Mouse (Mus musculus) midbrain, embryonic 16.5 days (tissue): Measurements from ENCODE around the gene Hoxb9. TPM values are rescaled to one million over a fixed set of nuclear protein-coding genes. Genes with fewer than 3 reads are reported as not detected.

Experiments used
- ATAC-seq: fragments of 200-750 bp; cut with Nextera tagmentation; 2 replicates; pipeline ENCODE4 v1.8.0; 2017; ENCODE audit warnings: moderate TSS enrichment
- H3K27ac ChIP-seq: fragments of 300-500 bp; sonication (generic); 2 replicates; pipeline ENCODE4 v1.5.1; 2014; ENCODE audit warnings: mild to moderate bottlenecking, low read length, mixed read lengths
- H3K27me3 ChIP-seq: fragments of 300-500 bp; sonication (generic); 2 replicates; pipeline ENCODE4 v1.6.1; 2014; ENCODE audit warnings: low read depth, low read length, mixed read lengths; ENCODE audit not compliant: control insufficient read depth, insufficient read depth
- H3K36me3 ChIP-seq: fragments of 300-500 bp; sonication (generic); 2 replicates; pipeline ENCODE4 v1.6.1; 2014; ENCODE audit warnings: mild to moderate bottlenecking, low read length, moderate library complexity, mixed read lengths; ENCODE audit not compliant: control insufficient read depth, insufficient read depth
- H3K4me1 ChIP-seq: fragments of 300-500 bp; sonication (generic); 2 replicates; pipeline ENCODE4 v1.6.1; 2014; ENCODE audit warnings: mild to moderate bottlenecking, low read length, mixed read lengths; ENCODE audit not compliant: control insufficient read depth, insufficient read depth
- H3K4me2 ChIP-seq: fragments of 300-500 bp; sonication (generic); 2 replicates; pipeline ENCODE4 v1.6.1; 2014; ENCODE audit warnings: mild to moderate bottlenecking, low read length, mixed read lengths
- H3K4me3 ChIP-seq: fragments of 300-500 bp; sonication (generic); 2 replicates; pipeline ENCODE4 v1.5.1; 2014; ENCODE audit warnings: low read depth, mild to moderate bottlenecking, low read length, moderate library complexity, mixed read lengths
- H3K9ac ChIP-seq: fragments of 300-500 bp; sonication (generic); 2 replicates; pipeline ENCODE4 v1.6.1; 2014; ENCODE audit warnings: low read depth, low read length, mixed read lengths
- H3K9me3 ChIP-seq: fragments of 300-500 bp; sonication (generic); replicated peaks from 2 replicates; pipeline ENCODE4 v1.6.1; 2014; ENCODE audit warnings: mild to moderate bottlenecking, low read length, mixed read lengths; ENCODE audit not compliant: control insufficient read depth, poor library complexity, severe bottlenecking
- WGBS: fragments of 180-500 bp; shearing (Covaris S2); extraction: QIAGEN DNeasy Blood & Tissue Kit; methylation state at CpG from one replicate; pipeline ENCODE4 v1.1.7; 2014; 5-methylcytosine and 5-hydroxymethylcytosine counted together
- polyA plus RNA-seq: library from polyadenylated mRNA; unstranded; fragments of >200 nt; fragmentation: Nextera tagmentation; extraction: Ambion mirVana; gene quantifications from 2 replicates; pipeline ENCODE4 v1.2.1, GENCODE M21; 2015

The Hoxb9 gene
- polyA plus RNA-seq, 1 experiment from 2014 or later = not detected

GRCm38 (mm10) chr11:96263636-96264389 lies 7.4 kb upstream of the Hoxb9 start:
- no peak for ATAC-seq
- H3K9me3 ChIP-seq = no peaks in the 10 kb centered on the region
- WGBS = under 1% methylated on average over 33 of the region's 33 CpGs
- peaks cover 95% of the 10 kb centered on the region for H3K27me3 ChIP-seq
- H3K9ac ChIP-seq = no peak overlapping the region
- no peaks in the 10 kb centered on the region for H3K36me3 ChIP-seq
- no peak overlapping the region for H3K27ac ChIP-seq
- H3K4me1 ChIP-seq = no peaks in the 10 kb centered on the region
- H3K4me3 ChIP-seq = no peak overlapping the region
- no peak overlapping the region for H3K4me2 ChIP-seq

GRCm38 (mm10) chr11:96264390-96265020 lies 6.8 kb upstream of the Hoxb9 start:
- Histone ChIP-seq H3K27ac (no peak overlapping the region), H3K4me3 (no peak overlapping the region), H3K4me2 (no peak overlapping the region), H3K9ac (no peak overlapping the region), H3K36me3 (no peaks in the 10 kb centered on the region), H3K27me3 (peaks cover 95% of the 10 kb centered on the region), H3K9me3 (no peaks in the 10 kb centered on the region), H3K4me1 (no peaks in the 10 kb centered on the region)
- WGBS = 1% methylated on average over 8 of the region's 8 CpGs
- no peak for ATAC-seq

DNA sequence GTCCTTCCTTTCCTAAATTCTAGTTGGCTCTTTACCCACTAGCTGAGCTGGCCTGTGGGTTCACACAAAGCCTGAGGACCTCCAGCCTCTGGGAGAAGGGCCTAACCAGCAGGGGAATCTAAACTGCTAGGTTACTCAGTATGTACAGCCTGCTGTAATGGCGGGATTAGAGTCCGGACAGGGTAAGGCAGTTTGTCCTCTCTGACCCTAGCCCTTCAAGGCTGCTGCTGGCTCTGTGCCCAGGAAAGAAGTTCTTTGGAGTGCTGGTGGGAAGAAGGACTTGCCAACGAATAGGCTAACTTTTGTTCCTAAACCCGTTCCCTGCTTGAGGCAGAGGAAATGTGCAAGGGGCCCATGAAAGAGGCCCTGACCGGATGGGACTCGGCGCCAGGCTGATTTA lies 5.3 kb upstream of the Hoxb9 start:
- H3K4me3 ChIP-seq = no peak overlapping the region
- no peak for ATAC-seq
- H3K27me3 ChIP-seq = peaks cover 91% of the 10 kb centered on the region
- no peak overlapping the region for H3K27ac ChIP-seq
- 5% methylated on average over 7 of the region's 7 CpGs for WGBS
- no peaks in the 10 kb centered on the region for H3K9me3 ChIP-seq
- H3K9ac ChIP-seq = no peak overlapping the region
- H3K4me2 ChIP-seq = no peak overlapping the region
- H3K36me3 ChIP-seq = no peaks in the 10 kb centered on the region
- H3K4me1 ChIP-seq = no peaks in the 10 kb centered on the region

- Histone ChIP-seq H3K4me1 (no peaks in the 10 kb centered on the region; the same call in 1 of the 2 replicates), H3K9me3 (no peaks in the 10 kb centered on the region), H3K4me2 (no peak overlapping the region), H3K9ac (no peak overlapping the region), H3K27ac (no peak overlapping the region), H3K4me3 (no peak overlapping the region), H3K27me3 (peaks cover 91% of the 10 kb centered on the region), H3K36me3 (no peaks in the 10 kb centered on the region)
- ATAC-seq = no peak
- 11% methylated on average over 7 of the region's 7 CpGs for WGBS
Measured at GRCm38 (mm10) chr11:96267021-96267920, 4.0 kb upstream of the Hoxb9 start.

- WGBS = 0% methylated on average over 1 of the region's 1 CpGs
- Histone ChIP-seq H3K27ac (no peak overlapping the region), H3K4me2 (no peak overlapping the region), H3K27me3 (peaks cover 91% of the 10 kb centered on the region), H3K36me3 (no peaks in the 10 kb centered on the region), H3K9ac (no peak overlapping the region), H3K4me3 (no peak overlapping the region), H3K9me3 (no peaks in the 10 kb centered on the region), H3K4me1 (no peaks in the 10 kb centered on the region; the same call in 1 of the 2 replicates)
- no peak for ATAC-seq
Measured at GRCm38 (mm10) chr11:96268031-96268745, 3.1 kb upstream of the Hoxb9 start.

- WGBS = under 1% methylated on average over 19 of the region's 19 CpGs
- H3K36me3 ChIP-seq = no peaks in the 10 kb centered on the region
- no peak overlapping the region for H3K9ac ChIP-seq
- no peaks in the 10 kb centered on the region for H3K9me3 ChIP-seq
- no peak overlapping the region for H3K27ac ChIP-seq
- peaks cover 91% of the 10 kb centered on the region for H3K27me3 ChIP-seq
- H3K4me1 ChIP-seq = no peaks in the 10 kb centered on the region; the same call in 1 of the 2 replicates
- H3K4me3 ChIP-seq = no peak overlapping the region
- ATAC-seq = no peak
- no peak overlapping the region for H3K4me2 ChIP-seq
Measured at GRCm38 (mm10) chr11:96269869-96270268, 1.4 kb upstream of the Hoxb9 start.

DNA sequence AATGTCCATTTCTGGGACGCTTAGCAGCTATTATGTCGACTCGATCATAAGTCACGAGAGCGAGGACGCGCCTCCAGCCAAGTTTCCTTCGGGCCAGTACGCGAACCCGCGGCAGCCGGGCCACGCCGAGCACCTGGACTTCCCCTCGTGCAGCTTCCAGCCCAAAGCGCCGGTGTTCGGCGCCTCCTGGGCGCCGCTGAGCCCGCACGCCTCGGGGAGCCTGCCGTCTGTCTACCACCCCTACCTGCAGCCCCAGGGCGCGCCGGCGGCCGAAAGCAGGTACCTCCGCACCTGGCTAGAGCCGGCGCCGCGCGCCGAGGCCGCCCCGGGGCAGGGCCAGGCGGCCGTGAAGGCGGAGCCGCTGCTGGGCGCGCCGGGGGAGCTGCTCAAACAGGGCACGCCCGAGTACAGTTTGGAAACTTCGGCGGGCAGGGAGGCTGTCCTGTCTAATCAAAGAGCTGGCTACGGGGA lies 319 bp downstream of the Hoxb9 start:
- WGBS = under 1% methylated on average over 52 of the region's 52 CpGs

DNA sequence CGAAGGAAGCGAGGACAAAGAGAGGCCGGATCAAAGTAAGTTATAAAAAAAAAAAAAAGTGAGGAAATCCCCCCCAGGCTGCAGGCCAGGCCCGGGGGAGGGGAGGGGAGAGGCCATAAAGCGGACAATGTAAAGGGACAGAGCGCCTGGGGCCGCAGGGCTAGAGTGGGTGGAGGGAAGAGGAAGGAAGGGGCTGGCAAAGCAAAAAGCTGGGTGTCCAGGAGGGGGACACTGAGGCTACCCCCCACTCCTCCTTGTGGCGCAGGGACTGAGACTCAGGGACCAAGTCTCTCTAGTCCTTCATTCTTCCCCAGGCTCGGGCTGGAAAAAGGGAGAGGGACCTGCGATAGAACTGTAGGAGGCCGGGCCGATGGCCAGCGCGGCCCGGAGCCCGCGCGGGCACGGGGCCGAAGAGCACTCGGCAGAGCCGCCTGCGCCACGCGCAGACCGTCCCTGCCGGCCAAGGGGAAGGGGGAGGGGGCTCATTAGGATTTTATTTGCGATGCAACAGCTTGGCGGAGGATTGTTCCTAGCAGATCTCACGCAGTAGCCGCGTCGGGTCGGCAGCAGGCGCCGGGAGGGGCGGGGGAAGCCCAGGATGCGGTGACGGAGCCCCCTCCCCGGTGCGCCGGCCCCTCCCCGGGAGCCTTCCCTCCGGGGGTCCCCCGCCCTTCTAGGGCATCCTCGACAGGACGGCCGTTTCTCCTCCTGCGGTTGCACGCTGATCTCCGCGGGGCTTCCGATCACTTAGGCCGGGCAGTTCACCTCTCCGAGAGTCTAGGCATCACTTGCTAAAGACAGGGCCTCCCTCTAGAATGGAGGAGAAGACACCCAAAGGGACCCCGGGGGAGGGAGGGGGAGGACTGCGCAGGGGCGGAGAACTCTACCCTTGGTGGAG lies 1.0 kb downstream of the Hoxb9 start:
- H3K4me3 ChIP-seq = no peak overlapping the region
- peaks cover 91% of the 10 kb centered on the region for H3K27me3 ChIP-seq
- no peaks in the 10 kb centered on the region for H3K36me3 ChIP-seq
- H3K4me1 ChIP-seq = no peaks in the 10 kb centered on the region; the same call in 1 of the 2 replicates
- WGBS = under 1% methylated on average over 47 of the region's 58 CpGs
- ATAC-seq = no peak
- no peaks in the 10 kb centered on the region for H3K9me3 ChIP-seq
- no peak overlapping the region for H3K4me2 ChIP-seq
- no peak overlapping the region for H3K9ac ChIP-seq
- H3K27ac ChIP-seq = no peak overlapping the region

More for the DNA sequence above, 319 bp downstream of the Hoxb9 start:
- Histone ChIP-seq H3K36me3 (no peaks in the 10 kb centered on the region), H3K4me1 (no peaks in the 10 kb centered on the region; the same call in 1 of the 2 replicates), H3K9ac (no peak overlapping the region), H3K27ac (no peak overlapping the region), H3K4me3 (no peak overlapping the region), H3K9me3 (no peaks in the 10 kb centered on the region), H3K4me2 (no peak overlapping the region), H3K27me3 (peaks cover 91% of the 10 kb centered on the region)
- ATAC-seq = no peak
